Comparison of ENCODE assay signal across 28 mouse cellular contexts in genomic region chr5:126019781-126020180, GRCm38 (mm10).
DNase-seq lines count a peak whose midpoint lies in the region.
"Had no signal": no experiment of that assay in that cellular context is flagged by ENCODE, and none has a peak within 500 bp of the region (broad histone marks: within the 10 kb centered on the region; RNA-seq: fewer than 3 reads in every experiment).

No protein-coding gene starts in this region.

- no peaks in the 10 kb centered on the region for H3K36me3 ChIP-seq in midbrain, embryonic 10.5 days
- H3K36me3 ChIP-seq: embryonic facial prominence, embryonic 12.5 days; embryonic facial prominence, embryonic 15.5 days; forebrain, embryonic 15.5 days; G1E; heart, embryonic 10.5 days; heart, embryonic 13.5 days had no signal

- peaks cover 10% of the 10 kb centered on the region for H3K4me1 ChIP-seq in midbrain, embryonic 10.5 days
- H3K4me1 ChIP-seq: embryonic facial prominence, embryonic 12.5 days; embryonic facial prominence, embryonic 15.5 days; forebrain, embryonic 15.5 days; heart, embryonic 10.5 days; heart, embryonic 13.5 days had no signal

- H3K27me3 ChIP-seq in midbrain, embryonic 10.5 days (ENCODE audit: low read depth, poor library complexity, severe bottlenecking) = no peaks in the 10 kb centered on the region
- H3K27me3 ChIP-seq: CH12.LX; embryonic facial prominence, embryonic 12.5 days; embryonic facial prominence, embryonic 15.5 days; forebrain, embryonic 15.5 days; heart, embryonic 13.5 days; Patski had no signal

- no peak overlapping the region for H3K27ac ChIP-seq in midbrain, embryonic 10.5 days (replicated peaks)
- H3K27ac ChIP-seq: embryonic facial prominence, embryonic 12.5 days; embryonic facial prominence, embryonic 15.5 days; forebrain, embryonic 15.5 days; heart, adult 2 months; heart, embryonic 10.5 days; heart, embryonic 13.5 days; hindbrain, embryonic 14.5 days; hindbrain, postnatal 0 days had no signal

- no peaks in the 10 kb centered on the region for H3K9me3 ChIP-seq in midbrain, embryonic 10.5 days (replicated peaks)
- H3K9me3 ChIP-seq: embryonic facial prominence, embryonic 12.5 days; embryonic facial prominence, embryonic 15.5 days; forebrain, embryonic 15.5 days; heart, embryonic 10.5 days had no signal

- no peak overlapping the region for H3K4me3 ChIP-seq in midbrain, embryonic 10.5 days
- H3K4me3 ChIP-seq: embryonic facial prominence, embryonic 12.5 days; embryonic facial prominence, embryonic 15.5 days; forebrain, embryonic 15.5 days; heart, adult 2 months; heart, embryonic 10.5 days; heart, embryonic 13.5 days had no signal

- DNase-seq in left cerebral cortex, adult 9 months (ENCODE audit: low spot score in 2 of 2) = peak; percentile 6 to 15
- no peak for DNase-seq in left cerebral cortex, adult 18-20 months (ENCODE audit: low spot score in 2 of 2)
- DNase-seq in lung, postnatal 10 days = peak; percentile 30
- no peak for DNase-seq in lung, postnatal 36 days
- peak; percentile 55 for DNase-seq in brain, adult 2 months (ENCODE audit: low read depth, low spot score)
- DNase-seq in midbrain, embryonic 10.5 days (ENCODE audit: low spot score) = no peak
- DNase-seq: adrenal gland, postnatal 10 days; adrenal gland, postnatal 36 days; B cell, adult 2 months; cerebellum, adult 11 months; cerebellum, adult 2 months; cerebellum, adult 9-11 months; cerebellum, postnatal 25 days; gastrocnemius, postnatal 10 days; gastrocnemius, postnatal 36 days; heart, adult 2 months; heart, postnatal 14 days; heart, postnatal 4 days had no signal

- 95% methylated on average over 8 of the region's 8 CpGs for WGBS in midbrain, embryonic 10.5 days

Comparison
In these comparisons a context has a peak if more than half of its experiments do, and no peak if none do; other contexts are left out.
1. DNase-seq: peak in left cerebral cortex, adult 9 months (2 of 2), lung, postnatal 10 days (single experiment) and brain, adult 2 months (single experiment); none in left cerebral cortex, adult 18-20 months (0 of 2), lung, postnatal 36 days (single experiment) and midbrain, embryonic 10.5 days (single experiment).